Mouse (Mus musculus) ovary, postnatal 10 days (tissue): ENCODE measurements around the gene Tmem236.

Experiments used
- DNase-seq: peaks from one replicate; pipeline ENCODE4 v3.0.0; 2022; ENCODE audit warnings: low spot score

Tmem236 gene

DNA sequence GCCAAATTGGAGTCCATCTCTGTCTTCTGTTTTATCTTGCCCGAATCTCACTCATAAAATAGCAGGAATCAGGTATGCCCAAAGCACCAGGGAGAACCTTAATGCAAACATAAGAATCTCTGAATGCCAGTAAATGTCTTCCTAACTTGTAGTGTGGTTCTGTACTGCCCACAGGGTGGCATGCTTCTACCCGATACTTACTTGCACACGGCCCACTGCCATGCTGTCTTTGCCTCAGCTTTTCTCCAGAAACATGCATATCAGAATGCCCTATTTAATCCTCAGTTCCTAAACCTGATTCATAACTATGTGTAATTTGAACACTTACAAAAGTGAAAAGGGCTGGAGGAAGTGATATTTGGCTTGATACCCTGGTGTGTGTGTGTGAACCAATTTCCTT is 77.6 kb downstream of the Tmem236 start:
- no peak for DNase-seq

GRCm38 (mm10) chr2:14258345-14258850 is 84.1 kb downstream of the Tmem236 start:
- no peak for DNase-seq

DNA sequence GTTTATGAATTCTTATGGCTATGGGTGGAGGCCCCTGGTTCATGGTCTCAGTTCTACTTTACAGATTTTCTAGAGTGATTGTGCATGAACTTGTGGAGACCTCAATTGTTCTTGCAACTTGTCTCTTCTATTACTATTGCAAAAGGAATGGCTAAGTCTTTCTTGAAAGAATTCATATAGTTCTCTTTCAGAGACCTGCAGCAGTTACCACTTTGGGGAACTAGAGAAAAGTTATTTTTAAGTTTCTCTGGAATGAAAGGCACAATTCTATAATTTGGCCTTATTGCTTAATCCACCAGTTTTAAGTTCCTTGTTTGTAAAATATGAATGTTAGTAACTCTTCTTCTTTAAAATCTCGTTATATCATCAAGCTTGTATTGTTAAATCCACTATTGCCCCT is 87.8 kb downstream of the Tmem236 start:
- DNase-seq = no peak

- DNase-seq = no peak
These were observed 94.8 kb downstream of the Tmem236 start for GRCm38 (mm10) chr2:14269160-14269559.
